Mouse (Mus musculus) left cerebral cortex, adult 9 months (tissue): ENCODE results near the gene Rhox7a.
"Not testable (repeated sequence)": the region's sequence is repeated elsewhere in the genome, so short reads cannot be mapped to it uniquely, and the experiment has no call there.

Source experiments
- DNase-seq, 2 experiments: peaks; one replicate each; pipeline ENCODE4 v3.0.0; 2022; ENCODE audit warnings: low spot score in 2 of 2

Gene Rhox7a

DNA sequence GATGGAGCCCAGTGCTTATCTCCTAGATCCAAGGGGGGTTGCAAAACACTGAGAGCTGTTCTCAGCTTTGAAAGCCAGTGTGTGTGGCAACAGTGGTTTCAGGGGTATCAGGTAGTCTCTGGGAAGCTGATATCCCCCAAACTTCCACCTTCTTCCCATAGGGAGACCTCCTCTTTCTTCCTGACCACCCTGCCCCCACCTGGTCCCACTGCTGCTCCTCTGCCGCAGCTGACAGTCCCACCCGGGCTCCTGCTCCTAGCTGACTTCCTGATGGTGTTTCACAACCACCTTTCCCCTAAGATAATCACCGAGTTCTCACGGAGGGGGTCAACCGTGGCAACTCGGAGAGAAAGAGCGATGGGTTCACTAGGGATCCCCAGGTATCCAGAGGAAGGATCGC lies at the start of gene Rhox7a:
Rhox7a (plus strand) TSS at position 301 of the 400 bp plus-strand sequence.
- DNase-seq, result not testable (repeated sequence)

DNA sequence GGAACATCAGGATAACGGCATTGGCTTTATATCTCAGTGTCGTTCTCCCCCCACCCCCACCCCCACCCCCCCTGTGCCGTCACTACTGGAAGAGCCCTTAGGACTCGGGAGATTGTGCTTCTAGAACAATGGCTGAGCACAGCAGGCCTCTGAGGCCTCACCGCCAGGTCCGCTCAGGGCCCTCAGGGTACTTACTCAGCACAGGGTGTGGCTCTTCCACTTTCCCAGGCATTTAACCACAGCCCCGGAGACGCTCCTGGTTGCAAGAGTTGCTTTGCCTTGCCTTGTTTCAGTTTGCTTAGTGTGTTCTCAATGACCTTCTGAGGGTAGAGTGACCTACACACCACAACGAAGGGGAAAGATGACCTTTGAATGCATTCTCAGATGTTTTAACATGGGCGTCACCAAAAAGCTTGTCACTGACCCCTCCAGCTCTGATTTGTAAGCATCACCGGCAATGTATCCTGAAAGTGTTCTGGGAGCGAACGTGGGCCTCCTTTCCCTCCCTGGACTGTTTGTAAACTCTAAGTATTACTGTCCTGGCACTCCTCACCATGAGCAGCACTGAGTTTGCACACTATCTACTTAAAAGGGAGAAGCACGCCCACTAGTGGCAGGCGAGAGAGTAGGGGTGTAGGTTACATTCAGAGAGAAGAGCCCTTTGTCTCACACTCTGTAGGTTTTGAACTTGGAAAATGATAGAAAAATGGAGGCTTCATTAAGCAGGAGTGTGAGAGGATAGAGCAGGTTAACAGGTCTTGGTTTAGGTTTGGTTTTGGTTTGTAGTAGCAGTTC lies 24.0 kb upstream of the Rhox7a start:
- no peak for DNase-seq

DNA sequence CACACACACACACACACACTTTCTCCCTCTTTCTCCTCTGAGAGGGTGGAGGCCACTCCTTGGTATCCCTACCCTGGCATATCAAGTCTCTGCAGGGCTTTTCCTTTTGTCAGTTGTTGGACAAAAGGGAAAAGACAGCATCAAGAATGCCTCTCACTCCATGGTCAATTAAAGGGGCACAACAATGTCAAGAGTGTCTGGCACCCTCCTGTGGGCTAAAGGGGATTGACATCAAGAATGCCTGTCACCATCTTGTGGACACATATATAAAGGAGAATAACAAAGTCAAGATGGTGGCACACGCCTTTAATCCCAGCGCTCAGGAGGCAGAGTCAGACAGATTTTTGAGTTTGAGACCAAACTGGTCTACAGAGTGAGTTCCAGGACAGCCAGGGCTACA lies 22.1 kb upstream of the Rhox7a start:
- no peak for DNase-seq

DNA sequence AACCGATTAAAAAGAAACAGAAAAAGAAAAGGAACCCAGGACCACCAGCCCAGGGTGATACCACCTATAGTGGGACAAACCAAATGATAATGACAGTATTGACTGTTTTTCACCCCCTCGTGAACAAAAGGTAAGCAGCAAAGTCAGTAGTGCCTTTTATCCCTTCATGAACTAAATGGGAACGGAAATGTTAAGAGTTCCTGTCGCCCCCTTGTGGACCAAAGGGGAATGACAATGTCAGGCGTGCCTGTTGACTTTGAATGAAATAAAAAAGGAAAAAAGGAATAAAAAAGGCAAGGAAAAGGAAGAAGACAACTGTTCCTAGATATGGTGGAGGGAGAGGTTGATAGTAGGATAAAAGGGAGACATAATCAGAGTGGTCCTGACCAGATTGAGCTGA lies 20.3 kb upstream of the Rhox7a start:
- DNase-seq, result peak in 1 of 2 experiments; percentile 13

DNA sequence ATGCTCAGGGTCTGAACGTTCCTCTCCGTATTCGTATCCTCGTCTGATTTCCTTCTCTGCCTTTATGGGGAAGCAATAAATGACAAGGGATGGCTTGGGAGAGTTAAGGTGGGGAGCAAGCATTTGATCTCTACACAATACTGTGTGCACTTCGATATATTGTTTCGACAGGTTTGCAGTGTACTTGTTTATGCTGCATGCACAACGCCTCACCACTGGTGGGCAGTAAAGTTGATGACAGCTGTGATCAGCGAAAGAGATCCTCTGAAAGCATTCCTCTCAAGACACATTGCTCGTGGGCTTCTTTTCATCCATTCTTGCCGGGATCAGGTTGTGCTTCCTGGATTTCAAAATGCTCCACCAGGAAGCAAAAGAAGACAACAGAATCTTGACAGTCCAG lies 15.8 kb upstream of the Rhox7a start:
- DNase-seq, result no peak

DNA sequence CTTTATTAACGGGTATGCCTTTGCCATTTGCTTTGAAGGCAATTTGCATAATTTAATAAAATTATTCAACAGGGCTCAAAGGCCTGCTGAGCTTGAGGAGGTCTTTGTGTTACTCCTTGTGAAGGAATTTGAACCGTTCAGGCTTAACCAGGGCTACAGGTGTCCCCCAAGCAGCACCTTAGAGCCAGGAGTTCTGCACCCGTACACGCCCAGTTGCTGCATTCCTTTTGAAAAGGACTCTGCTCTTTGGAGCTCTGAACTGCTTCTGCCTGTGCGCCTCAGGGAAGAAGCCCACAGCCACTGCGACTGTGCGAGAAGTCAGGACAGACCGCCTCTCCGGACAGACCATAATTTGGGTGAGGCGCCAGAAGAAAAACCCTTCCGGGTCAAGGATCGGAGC lies 4.9 kb upstream of the Rhox7a start, which contains the start of gene Rhox6:
Rhox6 (plus strand) TSS at position 301 of the 400 bp plus-strand sequence.
- not testable (repeated sequence) for DNase-seq

DNA sequence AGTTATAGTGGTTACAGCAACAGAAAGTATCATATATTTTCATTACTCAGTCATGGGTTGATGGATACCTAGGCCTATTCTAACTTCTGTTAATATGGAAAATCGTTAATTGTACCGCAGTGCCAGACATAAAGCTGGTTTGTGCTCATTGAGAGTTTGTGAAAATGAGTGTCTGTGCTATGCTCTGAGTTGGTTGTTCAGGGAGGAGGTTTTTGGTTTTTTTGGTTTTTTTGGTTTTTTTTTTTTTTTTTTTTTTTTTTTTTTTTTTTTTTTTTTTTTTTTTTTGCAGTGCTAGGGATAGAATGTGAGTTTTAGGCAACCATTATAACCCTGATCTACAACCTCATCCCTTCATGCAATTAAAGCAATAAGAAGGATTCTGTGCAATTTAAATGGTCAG lies 40.2 kb downstream of the Rhox7a start:
- DNase-seq, result no peak

DNA sequence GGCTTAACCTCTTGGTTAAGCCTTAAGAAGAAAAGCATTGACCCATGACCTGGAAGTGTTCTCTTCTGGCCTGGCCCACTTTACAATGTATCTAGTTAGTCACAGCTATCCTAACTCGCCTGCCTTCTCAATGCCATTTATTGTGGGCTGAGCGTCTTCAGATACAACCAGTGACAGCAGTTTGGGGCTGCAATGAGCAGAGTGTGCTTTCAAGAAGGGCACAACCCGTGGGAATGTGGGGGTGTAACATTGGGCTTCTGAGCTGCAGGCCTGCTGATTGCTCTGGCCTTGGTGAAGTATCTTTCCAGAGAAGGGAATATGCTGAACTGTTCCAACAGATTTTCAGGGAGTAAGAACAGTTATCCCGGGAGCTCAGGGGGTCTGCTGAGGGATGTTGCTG lies 47.4 kb downstream of the Rhox7a start, which contains the start of gene Rhox8:
Rhox8 (minus strand) TSS at position 101 of the 400 bp plus-strand sequence.
- no peak for DNase-seq
